Mouse (Mus musculus): Measurements from ENCODE around the gene Notch2. TPM values are rescaled to one million over a fixed set of nuclear protein-coding genes. Genes with fewer than 3 reads are reported as not detected.
"Not testable (repeated sequence)": the region's sequence is repeated elsewhere in the genome, so short reads cannot be mapped to it uniquely, and the experiment has no call there.

The Notch2 gene
- polyA plus RNA-seq, 1 experiment = 6.2 TPM

- Histone ChIP-seq H3K4me3 (ENCODE audit: insufficient read depth, low read length) (no peak overlapping the region), H3K4me1 (ENCODE audit: control insufficient read depth, insufficient read depth, low read length) (no peaks in the 10 kb centered on the region), H3K27ac (ENCODE audit: insufficient read depth, low read length) (no peak overlapping the region)
- TF ChIP-seq CTCF (IDR thresholded peaks at IDR 0.05; ENCODE audit: extremely low read depth, insufficient read depth, low read length) (no peak), POLR2A (IDR thresholded peaks at IDR 0.05; ENCODE audit: extremely low read depth, insufficient read depth, low read length) (no peak)
Observed at GRCm38 (mm10) chr3:98110610-98111009, 97.3 kb downstream of the Notch2 start.

GRCm38 (mm10) chr3:98118252-98118651 is 104.9 kb downstream of the Notch2 start:
- H3K27ac ChIP-seq (ENCODE audit: insufficient read depth, low read length) = no peak overlapping the region
- TF ChIP-seq CTCF (IDR thresholded peaks at IDR 0.05; ENCODE audit: extremely low read depth, insufficient read depth, low read length) = no peak
- TF ChIP-seq POLR2A (IDR thresholded peaks at IDR 0.05; ENCODE audit: extremely low read depth, insufficient read depth, low read length) = no peak
- H3K4me1 ChIP-seq (ENCODE audit: control insufficient read depth, insufficient read depth, low read length) = no peaks in the 10 kb centered on the region
- no peak overlapping the region for H3K4me3 ChIP-seq (ENCODE audit: insufficient read depth, low read length)

- Histone ChIP-seq H3K4me1 (ENCODE audit: control insufficient read depth, insufficient read depth, low read length) (no peaks in the 10 kb centered on the region), H3K27ac (ENCODE audit: insufficient read depth, low read length) (no peak overlapping the region), H3K4me3 (ENCODE audit: insufficient read depth, low read length) (no peak overlapping the region)
- TF ChIP-seq POLR2A (IDR thresholded peaks at IDR 0.05; ENCODE audit: extremely low read depth, insufficient read depth, low read length) (no peak), CTCF (IDR thresholded peaks at IDR 0.05; ENCODE audit: extremely low read depth, insufficient read depth, low read length) (no peak)
Observed at GRCm38 (mm10) chr3:98119338-98119737, 106.0 kb downstream of the Notch2 start.

- Histone ChIP-seq H3K4me1 (ENCODE audit: control insufficient read depth, insufficient read depth, low read length) (no peaks in the 10 kb centered on the region), H3K27ac (ENCODE audit: insufficient read depth, low read length) (no peak overlapping the region), H3K4me3 (ENCODE audit: insufficient read depth, low read length) (no peak overlapping the region)
- TF ChIP-seq POLR2A (IDR thresholded peaks at IDR 0.05; ENCODE audit: extremely low read depth, insufficient read depth, low read length) (no peak), CTCF (IDR thresholded peaks at IDR 0.05; ENCODE audit: extremely low read depth, insufficient read depth, low read length) (no peak)
Observed at GRCm38 (mm10) chr3:98120884-98121283, 107.6 kb downstream of the Notch2 start.

GRCm38 (mm10) chr3:98127775-98128174 is 114.4 kb downstream of the Notch2 start:
- TF ChIP-seq CTCF (IDR thresholded peaks at IDR 0.05; ENCODE audit: extremely low read depth, insufficient read depth, low read length) = no peak
- TF ChIP-seq POLR2A (IDR thresholded peaks at IDR 0.05; ENCODE audit: extremely low read depth, insufficient read depth, low read length) = no peak
- Histone ChIP-seq H3K27ac (ENCODE audit: insufficient read depth, low read length) (no peak overlapping the region), H3K4me1 (ENCODE audit: control insufficient read depth, insufficient read depth, low read length) (no peaks in the 10 kb centered on the region), H3K4me3 (ENCODE audit: insufficient read depth, low read length) (no peak overlapping the region)

GRCm38 (mm10) chr3:98128716-98129115 is 115.4 kb downstream of the Notch2 start:
- no peak overlapping the region for H3K4me3 ChIP-seq (ENCODE audit: insufficient read depth, low read length)
- H3K27ac ChIP-seq (ENCODE audit: insufficient read depth, low read length) = no peak overlapping the region
- TF ChIP-seq CTCF (IDR thresholded peaks at IDR 0.05; ENCODE audit: extremely low read depth, insufficient read depth, low read length) = no peak
- no peak for TF ChIP-seq POLR2A (IDR thresholded peaks at IDR 0.05; ENCODE audit: extremely low read depth, insufficient read depth, low read length)
- no peaks in the 10 kb centered on the region for H3K4me1 ChIP-seq (ENCODE audit: control insufficient read depth, insufficient read depth, low read length)

GRCm38 (mm10) chr3:98132140-98132539 is 118.8 kb downstream of the Notch2 start:
- not testable (repeated sequence) for H3K27ac ChIP-seq (ENCODE audit: insufficient read depth, low read length); H3K4me1 ChIP-seq (ENCODE audit: control insufficient read depth, insufficient read depth, low read length); H3K4me3 ChIP-seq (ENCODE audit: insufficient read depth, low read length)

GRCm38 (mm10) chr3:98132636-98133035 is 119.3 kb downstream of the Notch2 start:
- Histone ChIP-seq H3K27ac (ENCODE audit: insufficient read depth, low read length) (no peak overlapping the region), H3K4me3 (ENCODE audit: insufficient read depth, low read length) (no peak overlapping the region), H3K4me1 (ENCODE audit: control insufficient read depth, insufficient read depth, low read length) (no peaks in the 10 kb centered on the region)
- TF ChIP-seq CTCF (IDR thresholded peaks at IDR 0.05; ENCODE audit: extremely low read depth, insufficient read depth, low read length) (no peak), POLR2A (IDR thresholded peaks at IDR 0.05; ENCODE audit: extremely low read depth, insufficient read depth, low read length) (no peak)

- TF ChIP-seq POLR2A (IDR thresholded peaks at IDR 0.05; ENCODE audit: extremely low read depth, insufficient read depth, low read length) (no peak), CTCF (IDR thresholded peaks at IDR 0.05; ENCODE audit: extremely low read depth, insufficient read depth, low read length) (no peak)
- no peaks in the 10 kb centered on the region for H3K4me1 ChIP-seq (ENCODE audit: control insufficient read depth, insufficient read depth, low read length)
- H3K27ac ChIP-seq (ENCODE audit: insufficient read depth, low read length) = no peak overlapping the region
- H3K4me3 ChIP-seq (ENCODE audit: insufficient read depth, low read length) = no peak overlapping the region
Observed at GRCm38 (mm10) chr3:98141456-98141855, 128.1 kb downstream of the Notch2 start.

- no peak overlapping the region for H3K4me3 ChIP-seq (ENCODE audit: insufficient read depth, low read length)
- no peaks in the 10 kb centered on the region for H3K4me1 ChIP-seq (ENCODE audit: control insufficient read depth, insufficient read depth, low read length)
- TF ChIP-seq CTCF (IDR thresholded peaks at IDR 0.05; ENCODE audit: extremely low read depth, insufficient read depth, low read length) (no peak), POLR2A (IDR thresholded peaks at IDR 0.05; ENCODE audit: extremely low read depth, insufficient read depth, low read length) (no peak)
- H3K27ac ChIP-seq (ENCODE audit: insufficient read depth, low read length) = no peak overlapping the region
Observed at GRCm38 (mm10) chr3:98142862-98143261, 129.5 kb downstream of the Notch2 start.

GRCm38 (mm10) chr3:98145204-98145603 is 131.9 kb downstream of the Notch2 start:
- Histone ChIP-seq H3K4me3 (ENCODE audit: insufficient read depth, low read length) (no peak overlapping the region), H3K4me1 (ENCODE audit: control insufficient read depth, insufficient read depth, low read length) (no peaks in the 10 kb centered on the region), H3K27ac (ENCODE audit: insufficient read depth, low read length) (no peak overlapping the region)
- TF ChIP-seq POLR2A (IDR thresholded peaks at IDR 0.05; ENCODE audit: extremely low read depth, insufficient read depth, low read length) = no peak
- no peak for TF ChIP-seq CTCF (IDR thresholded peaks at IDR 0.05; ENCODE audit: extremely low read depth, insufficient read depth, low read length)

Measured in cortical plate, adult 2 months (tissue).